Mouse (Mus musculus) olfactory bulb, adult 2 months (tissue): ENCODE results near the gene Kit.

Experiments used
- CTCF ChIP-seq: fragments of 200-500 bp; IDR thresholded peaks from 2 replicates; pipeline ENCODE4 v1.5.1; 2012; ENCODE audit warnings: low read depth, mild to moderate bottlenecking, low read length, moderate library complexity; ENCODE audit not compliant: insufficient read depth
- POLR2A ChIP-seq: fragments of 200-500 bp; IDR thresholded peaks from 2 replicates; pipeline ENCODE4 v1.6.1; 2012; ENCODE audit warnings: mild to moderate bottlenecking, low read depth, low read length, moderate library complexity; ENCODE audit not compliant: insufficient read depth

- TF ChIP-seq CTCF: no peak
- TF ChIP-seq POLR2A: no peak
Measured at GRCm38 (mm10) chr5:75650566-75650965, 75.8 kb downstream of the Kit start.
